Mouse (Mus musculus): ENCODE measurements around the gene Il7r.

DNA sequence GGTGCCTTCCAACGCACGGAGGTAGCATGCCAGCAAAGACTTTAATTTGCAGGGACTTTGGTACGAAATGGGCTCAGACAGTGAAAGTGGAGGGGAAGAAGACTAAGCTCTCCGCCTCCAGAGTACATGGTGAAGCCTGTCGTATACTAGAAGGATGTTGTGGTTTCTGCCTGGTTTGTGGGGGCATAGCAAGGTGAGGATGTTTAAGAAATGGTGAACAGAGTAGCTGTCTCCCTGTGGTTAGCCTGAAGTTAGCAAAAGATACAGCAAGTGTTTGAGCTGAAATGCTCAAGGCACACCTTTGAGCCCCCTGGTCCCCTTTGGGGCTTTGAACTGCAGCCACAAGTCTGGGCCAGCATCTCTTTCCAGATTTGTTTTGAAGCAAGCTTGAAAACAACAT is 44.8 kb upstream of the Il7r start:
- TF ChIP-seq CTCF (IDR thresholded peaks at IDR 0.05; ENCODE audit: low read depth, low read length) (no peak), POLR2A (IDR thresholded peaks at IDR 0.05; ENCODE audit: borderline replicate concordance, low read depth, low read length) (no peak)
